Mouse (Mus musculus) C2C12 (cell line): ENCODE measurements around the gene Crtap. TPM values are rescaled to one million over a fixed set of nuclear protein-coding genes. Genes with fewer than 3 reads are reported as not detected.

Experiments used
- H3K27me3 ChIP-seq: one replicate; pipeline ENCODE4 v1.6.1; 2011; ENCODE audit not compliant: control insufficient read depth, insufficient read depth, insufficient read length
- H3K36me3 ChIP-seq: one replicate; pipeline ENCODE4 v1.6.1; 2011; ENCODE audit not compliant: control insufficient read depth, insufficient read depth
- H3K4me3 ChIP-seq: one replicate; pipeline ENCODE4 v1.5.1; 2011; ENCODE audit warnings: mild to moderate bottlenecking, control low read depth; ENCODE audit not compliant: poor library complexity, insufficient read depth, severe bottlenecking
- H3K79me2 ChIP-seq: one replicate; pipeline ENCODE4 v1.6.1; 2011; ENCODE audit not compliant: control insufficient read depth, insufficient read depth
- H3K79me3 ChIP-seq: one replicate; pipeline ENCODE4 v1.6.1; 2011; ENCODE audit warnings: low read depth, control low read depth
- H3ac ChIP-seq: one replicate; pipeline ENCODE3; 2011; ENCODE audit warnings: low read depth; ENCODE audit not compliant: control insufficient read depth, insufficient read length
- CEBPB ChIP-seq: IDR thresholded peaks from one replicate; pipeline ENCODE4 v1.6.1; 2011; ENCODE audit warnings: low read depth, mild to moderate bottlenecking, control low read depth, moderate library complexity
- CTCF ChIP-seq: IDR thresholded peaks from one replicate; pipeline ENCODE4 v1.5.1; 2011; ENCODE audit not compliant: control insufficient read depth, insufficient read depth, insufficient read length
- FOSL1 ChIP-seq: IDR thresholded peaks from one replicate; pipeline ENCODE4 v1.8.0; 2011; ENCODE audit warnings: mild to moderate bottlenecking, low read length; ENCODE audit not compliant: poor library complexity, insufficient read depth, severe bottlenecking
- MAX ChIP-seq: IDR thresholded peaks from one replicate; pipeline ENCODE4 v1.6.1; 2011; ENCODE audit warnings: mild to moderate bottlenecking, control low read depth
- MYOD1 ChIP-seq: IDR thresholded peaks from one replicate; pipeline ENCODE4 v1.6.1; 2011; ENCODE audit warnings: low read depth; ENCODE audit not compliant: control insufficient read depth, insufficient read length
- MYOG ChIP-seq: IDR thresholded peaks from one replicate; pipeline ENCODE4 v1.6.1; 2011; ENCODE audit not compliant: control insufficient read depth, insufficient read length; ENCODE audit errors: extremely low read depth
- USF1 ChIP-seq: IDR thresholded peaks from one replicate; pipeline ENCODE4 v1.6.1; 2011; ENCODE audit warnings: low read depth, mild to moderate bottlenecking, control low read depth, moderate library complexity
- polyA plus RNA-seq: library from polyadenylated mRNA; unstranded; fragments of >200 nt; fragmentation: generic; extraction: Trizol; gene quantifications from one replicate; pipeline ENCODE4 v1.2.1, GENCODE M21; 2012; ENCODE audit warnings: missing spikeins

The Crtap gene
- polyA plus RNA-seq, 1 experiment = 116 TPM

- H3K27me3 ChIP-seq = no peaks in the 10 kb centered on the region
- H3K79me2 ChIP-seq = no peaks in the 10 kb centered on the region
- H3K36me3 ChIP-seq = peaks cover under 1% of the 10 kb centered on the region
- H3K4me3 ChIP-seq = no peak overlapping the region
- no peak overlapping the region for H3ac ChIP-seq
- TF ChIP-seq CTCF (peak; percentile 74), CEBPB (no peak)
- H3K79me3 ChIP-seq = no peaks in the 10 kb centered on the region
Observed at GRCm38 (mm10) chr9:114415701-114416100, 25.2 kb upstream of the Crtap start.

GRCm38 (mm10) chr9:114413866-114414265, 23.4 kb upstream of the Crtap start:
- Histone ChIP-seq H3K36me3 (peaks cover 11% of the 10 kb centered on the region), H3ac (no peak overlapping the region), H3K27me3 (no peaks in the 10 kb centered on the region), H3K79me2 (no peaks in the 10 kb centered on the region), H3K79me3 (no peaks in the 10 kb centered on the region), H3K4me3 (no peak overlapping the region)
- TF ChIP-seq MYOG (no peak), FOSL1 (no peak), USF1 (no peak), MAX (no peak), CEBPB (no peak), CTCF (no peak), MYOD1 (no peak)

- Histone ChIP-seq H3K79me2 (peaks cover 8% of the 10 kb centered on the region), H3ac (no peak overlapping the region), H3K27me3 (no peaks in the 10 kb centered on the region), H3K79me3 (no peaks in the 10 kb centered on the region), H3K4me3 (no peak overlapping the region), H3K36me3 (peaks cover 18% of the 10 kb centered on the region)
- TF ChIP-seq MYOD1 = no peak
Observed at GRCm38 (mm10) chr9:114412406-114412805, 21.9 kb upstream of the Crtap start.

GRCm38 (mm10) chr9:114411295-114411694, 20.8 kb upstream of the Crtap start:
- peaks cover 25% of the 10 kb centered on the region for H3K36me3 ChIP-seq

GRCm38 (mm10) chr9:114410313-114410862, 19.9 kb upstream of the Crtap start:
- Histone ChIP-seq H3K36me3 (peaks cover 32% of the 10 kb centered on the region), H3K27me3 (no peaks in the 10 kb centered on the region), H3ac (no peak overlapping the region), H3K79me2 (peaks cover 28% of the 10 kb centered on the region), H3K79me3 (peaks cover 10% of the 10 kb centered on the region), H3K4me3 (no peak overlapping the region)
- TF ChIP-seq FOSL1 (no peak), MAX (no peak), MYOD1 (no peak), CEBPB (no peak)

More at GRCm38 (mm10) chr9:114411295-114411694, 20.8 kb upstream of the Crtap start:
- Histone ChIP-seq H3K4me3 (no peak overlapping the region), H3K79me2 (peaks cover 19% of the 10 kb centered on the region), H3K27me3 (no peaks in the 10 kb centered on the region), H3ac (no peak overlapping the region), H3K79me3 (peaks cover 4% of the 10 kb centered on the region)
- TF ChIP-seq CTCF (no peak), CEBPB (no peak), MYOD1 (no peak), FOSL1 (no peak), USF1 (no peak), MAX (no peak), MYOG (no peak)

GRCm38 (mm10) chr9:114407676-114408075, 17.2 kb upstream of the Crtap start:
- Histone ChIP-seq H3K36me3 (peaks cover 33% of the 10 kb centered on the region), H3K79me2 (peaks cover 55% of the 10 kb centered on the region), H3K27me3 (no peaks in the 10 kb centered on the region), H3K4me3 (no peak overlapping the region), H3K79me3 (peaks cover 21% of the 10 kb centered on the region), H3ac (no peak overlapping the region)
- TF ChIP-seq MYOD1 = no peak
- TF ChIP-seq CTCF = no peak
- TF ChIP-seq MAX = no peak
